Mouse (Mus musculus) liver, postnatal 0 days (tissue): ENCODE results near the gene Pnlip. TPM values are rescaled to one million over a fixed set of nuclear protein-coding genes. Genes with fewer than 3 reads are reported as not detected.

ENCODE experiments used
- ATAC-seq: fragments of 200-750 bp; cut with Nextera tagmentation; 2 replicates; pipeline ENCODE4 v1.8.0; 2017; ENCODE audit warnings: mild to moderate bottlenecking, moderate library complexity
- DNase-seq: peaks from one replicate; pipeline ENCODE4 v3.0.0-alpha.2; 2016
- H3K27ac ChIP-seq: fragments of 300-500 bp; sonication (generic); 2 replicates; pipeline ENCODE4 v1.5.1; 2014; ENCODE audit warnings: antibody characterized with exemption, moderate library complexity, mild to moderate bottlenecking, low read depth
- H3K27me3 ChIP-seq: fragments of 300-500 bp; sonication (generic); 2 replicates; pipeline ENCODE4 v1.6.1; 2014; ENCODE audit warnings: low read length, control low read depth, mixed read lengths; ENCODE audit not compliant: insufficient read depth
- H3K36me3 ChIP-seq: fragments of 300-500 bp; sonication (generic); replicated peaks from 2 replicates; pipeline ENCODE4 v1.6.1; 2014; ENCODE audit warnings: mild to moderate bottlenecking, control low read depth, low read length, moderate library complexity, mixed read lengths; ENCODE audit not compliant: insufficient read depth
- H3K4me1 ChIP-seq: fragments of 300-500 bp; sonication (generic); 2 replicates; pipeline ENCODE4 v1.6.1; 2014; ENCODE audit warnings: antibody characterized with exemption, mild to moderate bottlenecking, control low read depth; ENCODE audit not compliant: insufficient read depth
- H3K4me2 ChIP-seq: fragments of 300-500 bp; sonication (generic); 2 replicates; pipeline ENCODE4 v1.6.1; 2014; ENCODE audit warnings: low read depth, mild to moderate bottlenecking, low read length, moderate library complexity, mixed read lengths
- H3K4me3 ChIP-seq: fragments of 300-500 bp; sonication (generic); 2 replicates; pipeline ENCODE4 v1.5.1; 2014; ENCODE audit warnings: low read depth, low read length
- H3K9ac ChIP-seq: fragments of 300-500 bp; sonication (generic); replicated peaks from 2 replicates; pipeline ENCODE4 v1.6.1; 2014; ENCODE audit warnings: mild to moderate bottlenecking, moderate library complexity
- H3K9me3 ChIP-seq: fragments of 300-500 bp; sonication (generic); 2 replicates; pipeline ENCODE4 v1.6.1; 2016; ENCODE audit warnings: mild to moderate bottlenecking, control low read depth, low read length, mixed read lengths
- CTCF ChIP-seq: sonication (generic); IDR thresholded peaks from 2 replicates; pipeline ENCODE4 v1.5.1; 2016; ENCODE audit warnings: antibody characterized with exemption, low read depth
- EP300 ChIP-seq: IDR thresholded peaks from 2 replicates; pipeline ENCODE4 v1.6.1; 2016; ENCODE audit warnings: antibody characterized with exemption, low read depth, mild to moderate bottlenecking
- WGBS: fragments of 180-500 bp; shearing (Covaris S2); extraction: QIAGEN DNeasy Blood & Tissue Kit; methylation state at CpG from one replicate; pipeline ENCODE4 v1.1.7; 2014; ENCODE audit not compliant: insufficient replicate concordance; 5-methylcytosine and 5-hydroxymethylcytosine counted together
- polyA plus RNA-seq: library from polyadenylated mRNA; unstranded; fragments of >200 nt; fragmentation: Nextera tagmentation; extraction: Ambion mirVana; gene quantifications from 2 replicates; pipeline ENCODE4 v1.2.1, GENCODE M21; 2015

Pnlip gene
- polyA plus RNA-seq, 1 experiment from 2014 or later: not detected

GRCm38 (mm10) chr19:58708611-58709010 is 56.3 kb downstream of the Pnlip start:
- ATAC-seq: no peak
- Histone ChIP-seq H3K4me1 (no peaks in the 10 kb centered on the region), H3K9ac (no peak overlapping the region), H3K27ac (no peak overlapping the region), H3K4me2 (no peak overlapping the region), H3K36me3 (no peaks in the 10 kb centered on the region), H3K27me3 (no peaks in the 10 kb centered on the region), H3K4me3 (no peak overlapping the region), H3K9me3 (no peaks in the 10 kb centered on the region)
- WGBS: 63% methylated on average over 3 of the region's 3 CpGs
- TF ChIP-seq CTCF: no peak
- TF ChIP-seq EP300: no peak
- no peak for DNase-seq

GRCm38 (mm10) chr19:58717925-58718324 is 65.6 kb downstream of the Pnlip start:
- no peak for TF ChIP-seq EP300
- TF ChIP-seq CTCF: no peak
- Histone ChIP-seq H3K9me3 (no peaks in the 10 kb centered on the region), H3K9ac (no peak overlapping the region), H3K4me1 (no peaks in the 10 kb centered on the region), H3K27me3 (no peaks in the 10 kb centered on the region), H3K4me2 (no peak overlapping the region), H3K4me3 (no peak overlapping the region), H3K27ac (no peak overlapping the region), H3K36me3 (no peaks in the 10 kb centered on the region)
- DNase-seq (no peak), ATAC-seq (no peak)
- 60% methylated on average over 4 of the region's 4 CpGs for WGBS

- DNase-seq (no peak), ATAC-seq (no peak)
- TF ChIP-seq EP300: no peak
- no peak for TF ChIP-seq CTCF
- H3K4me3 ChIP-seq: no peak overlapping the region
- no peak overlapping the region for H3K4me2 ChIP-seq
- H3K36me3 ChIP-seq: no peaks in the 10 kb centered on the region
- H3K9me3 ChIP-seq: no peaks in the 10 kb centered on the region
- H3K27me3 ChIP-seq: no peaks in the 10 kb centered on the region
- H3K27ac ChIP-seq: no peak overlapping the region
- H3K4me1 ChIP-seq: no peaks in the 10 kb centered on the region
- no peak overlapping the region for H3K9ac ChIP-seq
These were observed 68.1 kb downstream of the Pnlip start for GRCm38 (mm10) chr19:58720439-58720838.

GRCm38 (mm10) chr19:58726551-58726950 is 74.3 kb downstream of the Pnlip start:
- no peak overlapping the region for H3K4me3 ChIP-seq
- H3K9ac ChIP-seq: no peak overlapping the region
- no peak overlapping the region for H3K27ac ChIP-seq
- TF ChIP-seq EP300: no peak
- no peak for TF ChIP-seq CTCF
- ATAC-seq (peak; percentile 51; the same call in 1 of the 2 replicates), DNase-seq (no peak)
- no peaks in the 10 kb centered on the region for H3K9me3 ChIP-seq
- H3K4me2 ChIP-seq: no peak overlapping the region
- no peaks in the 10 kb centered on the region for H3K36me3 ChIP-seq
- no peaks in the 10 kb centered on the region for H3K27me3 ChIP-seq
- H3K4me1 ChIP-seq: no peaks in the 10 kb centered on the region
- 48% methylated on average over 5 of the region's 5 CpGs for WGBS

- no peak for TF ChIP-seq EP300
- no peak for TF ChIP-seq CTCF
- H3K27ac ChIP-seq: no peak overlapping the region
- WGBS: 62% methylated on average over 5 of the region's 5 CpGs
- H3K9me3 ChIP-seq: no peaks in the 10 kb centered on the region
- H3K4me3 ChIP-seq: no peak overlapping the region
- H3K4me2 ChIP-seq: no peak overlapping the region
- H3K9ac ChIP-seq: no peak overlapping the region
- no peaks in the 10 kb centered on the region for H3K27me3 ChIP-seq
- ATAC-seq (no peak), DNase-seq (no peak)
- no peaks in the 10 kb centered on the region for H3K4me1 ChIP-seq
- H3K36me3 ChIP-seq: no peaks in the 10 kb centered on the region
These were observed 75.5 kb downstream of the Pnlip start for GRCm38 (mm10) chr19:58727756-58728155.

GRCm38 (mm10) chr19:58728445-58729031 is 76.2 kb downstream of the Pnlip start, which contains the start of gene Pnliprp1:
Gene Pnliprp1 (plus strand): TSS chr19:58728887.
- ATAC-seq: peak; percentile 60
- no peak for TF ChIP-seq CTCF
- no peak for TF ChIP-seq EP300
- H3K4me3 ChIP-seq: no peak within 1 kb of the TSS
- H3K27me3 ChIP-seq: no peaks in the 10 kb centered on the region
- H3K4me2 ChIP-seq: no peak within 1 kb of the TSS
- H3K27ac ChIP-seq: no peak within 1 kb of the TSS
- WGBS: 48% methylated on average over 5 of the region's 5 CpGs
- no peaks in the 10 kb centered on the region for H3K36me3 ChIP-seq
- DNase-seq: no peak
- H3K9ac ChIP-seq: no peak within 1 kb of the TSS
- no peaks in the 10 kb centered on the region for H3K4me1 ChIP-seq
- no peaks in the 10 kb centered on the region for H3K9me3 ChIP-seq

Other genes with a start within 250 kb of the Pnlip start
- gene Gfra1, start 196.6 kb upstream of the Pnlip start, polyA plus RNA-seq: 8.4 and 8.8 TPM in 2 replicates
- gene Ccdc172, start 140.5 kb upstream of the Pnlip start, polyA plus RNA-seq: not detected in 2 replicates
- 3.4 and 13.8 TPM in 2 replicates for gene Pnliprp1, start 76.4 kb downstream of the Pnlip start, polyA plus RNA-seq
- gene Pnliprp2, start 107.2 kb downstream of the Pnlip start, polyA plus RNA-seq: 0.34 TPM in 1 of 2 replicates, not detected in the other
- gene 1700019N19Rik, start 142.0 kb downstream of the Pnlip start, polyA plus RNA-seq: not detected in 2 replicates